Mouse (Mus musculus): ENCODE data around the gene Itga6.

DNA sequence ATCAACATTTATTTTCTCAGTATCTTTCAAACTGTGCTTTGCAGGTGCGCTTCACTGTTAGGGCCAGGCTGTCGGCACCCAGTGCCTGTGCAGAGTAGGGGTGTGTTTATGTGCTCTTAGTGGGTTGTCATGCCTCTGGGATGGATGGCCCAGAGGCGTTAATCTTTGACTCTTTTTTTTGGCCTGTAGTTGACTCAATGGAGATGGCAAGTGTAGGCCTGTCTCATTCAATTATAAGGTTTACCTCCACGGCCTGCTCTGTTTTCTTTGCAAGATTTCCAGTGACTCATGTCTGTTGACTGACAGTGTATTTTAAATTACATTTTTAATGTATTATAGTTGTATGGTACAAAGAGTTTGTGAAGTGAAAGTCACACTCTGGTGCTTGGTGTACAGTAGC lies 56.7 kb downstream of the Itga6 start:
- TF ChIP-seq GATA1 (IDR thresholded peaks at IDR 0.05; ENCODE audit: low read length) (no peak), TAL1 (IDR thresholded peaks at IDR 0.05; ENCODE audit: low read length) (no peak)
